Mouse (Mus musculus) liver, adult 2 months (tissue): ENCODE data around the gene Dgki.

Experiments
- CTCF ChIP-seq: fragments of 200-500 bp; IDR thresholded peaks from 2 replicates; pipeline ENCODE4 v1.5.1; 2011; ENCODE audit warnings: low read depth, low read length, control low read depth
- POLR2A ChIP-seq: fragments of 200-500 bp; IDR thresholded peaks from 2 replicates; pipeline ENCODE4 v1.6.1; 2011; ENCODE audit warnings: low read length, control low read depth; ENCODE audit not compliant: insufficient read depth; ENCODE audit errors: extremely low read depth

DNA sequence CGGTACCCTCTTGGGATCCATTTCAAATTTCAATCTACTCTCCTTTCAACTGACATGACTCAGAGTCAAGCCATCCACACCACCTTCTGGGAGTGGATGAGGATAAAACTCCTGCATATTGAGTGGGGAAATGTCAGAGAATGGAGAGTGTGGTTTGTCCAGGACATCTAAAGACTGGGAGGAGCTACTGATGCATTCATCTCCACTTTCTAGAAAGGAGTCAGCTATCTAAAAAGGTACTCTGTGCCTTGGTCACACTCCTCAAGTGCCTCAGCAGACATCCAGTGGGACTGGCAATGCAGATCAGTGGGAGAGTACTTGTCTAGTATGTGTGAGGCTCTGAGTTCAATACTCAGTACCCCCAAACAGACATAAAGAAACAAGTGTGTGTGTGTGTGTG, 145.9 kb downstream of the Dgki start:
- TF ChIP-seq POLR2A (no peak), CTCF (no peak)
